Mouse (Mus musculus): Measurements from ENCODE around the gene Oscar. TPM values are rescaled to one million over a fixed set of nuclear protein-coding genes. Genes with fewer than 3 reads are reported as not detected.

The Oscar gene
- 0.26 TPM in 1 of 2 replicates, not detected in the other for polyA plus RNA-seq (2012; rRNA removed; ENCODE audit: low replicate concordance)

GRCm38 (mm10) chr7:3616057-3616388, at the start of gene Oscar:
Oscar (minus strand) TSS chr7:3616157.

GRCm38 (mm10) chr7:3665215-3666114, 49.5 kb upstream of the Oscar start, which contains the start of gene Leng1:
Leng1 (minus strand) TSS chr7:3665840.

GRCm38 (mm10) chr7:3644672-3645487, 28.9 kb upstream of the Oscar start, which contains the start of gene Cnot3:
Cnot3 (plus strand) TSS chr7:3645268.

GRCm38 (mm10) chr7:3629543-3630477, 13.9 kb upstream of the Oscar start, which contains the start of the genes Tfpt and Prpf31:
Tfpt (minus strand) TSS chr7:3629929.
Prpf31 (plus strand) TSS chr7:3629985.

GRCm38 (mm10) chr7:3617242-3617995, 1.5 kb upstream of the Oscar start, which contains the start of gene Ndufa3:
Ndufa3 (plus strand) TSS chr7:3617373.

Other genes with a start within 250 kb of the Oscar start
- gene Cacng8, start 225.5 kb downstream of the Oscar start, polyA plus RNA-seq (2012; rRNA removed; ENCODE audit: low replicate concordance) = 0.44 and 0.89 TPM in 2 replicates
- not detected in 2 replicates for gene Cacng6, start 192.0 kb downstream of the Oscar start, polyA plus RNA-seq (2012; rRNA removed; ENCODE audit: low replicate concordance)
- gene Tarm1, start 113.5 kb downstream of the Oscar start, polyA plus RNA-seq (2012; rRNA removed; ENCODE audit: low replicate concordance) = not detected in 2 replicates
- gene Ndufa3, start 1.2 kb upstream of the Oscar start, polyA plus RNA-seq (2012; rRNA removed; ENCODE audit: low replicate concordance) = 287 and 393 TPM in 2 replicates
- gene Tfpt, start 13.8 kb upstream of the Oscar start, polyA plus RNA-seq (2012; rRNA removed; ENCODE audit: low replicate concordance) = 3.6 and 7.9 TPM in 2 replicates
- gene Prpf31, start 13.8 kb upstream of the Oscar start, polyA plus RNA-seq (2012; rRNA removed; ENCODE audit: low replicate concordance) = 12.2 and 16.7 TPM in 2 replicates
- 87.7 and 89.5 TPM in 2 replicates for gene Cnot3, start 29.1 kb upstream of the Oscar start, polyA plus RNA-seq (2012; rRNA removed; ENCODE audit: low replicate concordance)
- gene Leng1, start 49.7 kb upstream of the Oscar start, polyA plus RNA-seq (2012; rRNA removed; ENCODE audit: low replicate concordance) = 2.2 and 2.7 TPM in 2 replicates
- 201 and 223 TPM in 2 replicates for gene Tmc4, start 61.4 kb upstream of the Oscar start, polyA plus RNA-seq (2012; rRNA removed; ENCODE audit: low replicate concordance)
- 92.9 and 131 TPM in 2 replicates for gene Tsen34, start 76.7 kb upstream of the Oscar start, polyA plus RNA-seq (2012; rRNA removed; ENCODE audit: low replicate concordance)
- 53.2 and 59.5 TPM in 2 replicates for gene Mboat7, start 77.4 kb upstream of the Oscar start, polyA plus RNA-seq (2012; rRNA removed; ENCODE audit: low replicate concordance)
- 322 and 616 TPM in 2 replicates for gene Rps9, start 87.8 kb upstream of the Oscar start, polyA plus RNA-seq (2012; rRNA removed; ENCODE audit: low replicate concordance)
- gene Pirb, start 104.2 kb upstream of the Oscar start, polyA plus RNA-seq (2012; rRNA removed; ENCODE audit: low replicate concordance) = 3.8 and 4.1 TPM in 2 replicates
- 0.07 TPM in 1 of 2 replicates, not detected in the other for gene Gm15448, start 209.5 kb upstream of the Oscar start, polyA plus RNA-seq (2012; rRNA removed; ENCODE audit: low replicate concordance)
- gene Pira2, start 228.9 kb upstream of the Oscar start, polyA plus RNA-seq (2012; rRNA removed; ENCODE audit: low replicate concordance) = 0.16 and 0.31 TPM in 2 replicates